Mouse (Mus musculus) megakaryocyte, adult 5-6 weeks (primary cell): ENCODE measurements around the gene Dscaml1. TPM values are rescaled to one million over a fixed set of nuclear protein-coding genes. Genes with fewer than 3 reads are reported as not detected.

Experiments
- ATAC-seq: 2 replicates; pipeline ENCODE4 v1.8.0; 2016; ENCODE audit warnings: mild to moderate bottlenecking, inconsistent platforms; ENCODE audit not compliant: poor library complexity, severe bottlenecking
- total RNA-seq, 2 experiments: library from RNA; stranded (forward) in 1 of 2; stranded (reverse) in 1 of 2; fragments of 153-499, 151-499 nt in 1 of 2; fragments of 221-1000, 200-1000 nt in 1 of 2; gene quantifications; 2 replicates each; pipeline versions ENCODE4 v1.2.3 to v1.2.4; 2015 to 2017

The Dscaml1 gene
- total RNA-seq, 2 experiments from 2014 or later = not detected

GRCm38 (mm10) chr9:45664871-45665394 is 238.5 kb downstream of the Dscaml1 start:
- no peak for ATAC-seq

- no peak for ATAC-seq
Observed at GRCm38 (mm10) chr9:45675931-45676330, 249.5 kb downstream of the Dscaml1 start.

DNA sequence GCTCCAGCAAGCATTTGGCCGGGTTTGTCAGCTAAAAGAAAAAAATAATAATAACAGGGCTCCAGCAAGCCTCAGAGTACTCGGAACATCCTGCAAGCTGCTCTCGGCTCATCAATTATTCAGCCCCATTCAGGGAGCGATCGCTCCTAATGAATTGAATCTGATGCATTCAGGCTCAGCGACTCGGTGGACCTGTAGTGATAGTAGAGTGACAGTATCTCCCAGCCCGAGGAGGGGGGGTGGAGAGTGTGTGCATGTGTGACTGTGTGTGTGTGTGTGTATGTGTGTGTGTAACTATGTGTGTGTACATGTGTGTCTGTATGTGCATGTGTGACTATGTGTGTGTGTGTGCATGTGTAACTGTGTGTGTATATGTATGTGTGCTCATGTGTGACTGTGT is 250.2 kb downstream of the Dscaml1 start:
- ATAC-seq = no peak

DNA sequence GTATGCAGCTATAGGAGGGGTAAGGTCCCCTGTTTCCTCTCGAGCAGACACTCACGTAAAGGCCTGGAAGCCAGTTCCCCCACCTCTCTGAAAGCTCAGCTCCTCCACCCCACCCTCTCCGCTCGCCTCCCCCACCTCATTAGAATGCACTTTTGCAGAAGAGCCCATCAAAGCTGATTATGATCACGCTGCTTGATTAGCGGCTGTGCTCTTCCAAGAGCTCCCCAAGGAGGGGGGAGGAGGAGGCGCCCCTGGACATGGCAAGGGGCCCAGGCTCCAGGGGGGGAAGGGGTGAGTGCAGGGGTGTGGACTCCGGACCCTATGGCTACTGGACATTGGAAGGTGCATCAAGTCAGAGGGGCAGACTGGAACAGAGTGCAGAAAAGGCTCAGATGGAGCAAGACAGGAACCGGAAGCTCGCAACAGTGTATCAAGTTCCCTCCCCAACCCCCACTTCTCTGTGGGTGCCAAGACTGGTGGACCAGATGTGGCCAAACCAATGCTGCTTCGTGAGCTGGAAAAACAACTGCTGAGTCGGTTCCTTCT is 250.9 kb downstream of the Dscaml1 start:
- ATAC-seq = peak; percentile 95

DNA sequence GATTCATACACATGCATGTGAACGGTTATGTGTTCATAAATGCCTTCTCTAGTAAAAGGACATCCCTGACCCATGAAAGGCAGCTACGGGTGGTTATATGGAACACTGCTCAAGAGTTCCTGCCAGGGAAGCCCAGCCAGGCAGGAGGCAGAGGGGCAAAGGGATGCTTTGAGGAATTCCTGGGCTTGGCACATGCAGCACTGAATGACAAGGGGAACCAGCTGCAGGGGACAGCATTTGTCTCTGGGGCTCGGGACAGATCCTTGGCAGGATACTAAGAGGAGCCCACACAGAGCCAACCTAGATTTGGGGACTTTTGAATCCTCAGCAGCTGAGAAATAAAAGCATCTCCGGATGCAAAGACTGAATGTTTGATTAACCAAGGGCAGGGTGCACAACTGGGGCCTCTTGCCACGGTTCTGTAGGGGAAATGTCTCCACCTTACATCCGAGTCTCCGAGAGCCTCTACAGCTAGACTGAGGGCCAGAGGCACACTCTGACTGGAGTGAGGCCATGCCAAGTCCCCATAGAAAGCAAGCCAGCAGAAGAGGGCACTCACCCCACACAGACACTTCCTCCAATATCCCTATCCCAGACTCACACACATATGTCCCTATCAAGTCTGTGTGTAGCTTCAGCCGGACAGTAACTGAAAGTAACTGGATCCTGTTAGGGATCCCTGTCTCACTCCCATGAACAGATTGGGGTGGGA is 251.7 kb downstream of the Dscaml1 start:
- ATAC-seq = no peak

- no peak for ATAC-seq
Observed at GRCm38 (mm10) chr9:45678664-45679026, 252.2 kb downstream of the Dscaml1 start.

DNA sequence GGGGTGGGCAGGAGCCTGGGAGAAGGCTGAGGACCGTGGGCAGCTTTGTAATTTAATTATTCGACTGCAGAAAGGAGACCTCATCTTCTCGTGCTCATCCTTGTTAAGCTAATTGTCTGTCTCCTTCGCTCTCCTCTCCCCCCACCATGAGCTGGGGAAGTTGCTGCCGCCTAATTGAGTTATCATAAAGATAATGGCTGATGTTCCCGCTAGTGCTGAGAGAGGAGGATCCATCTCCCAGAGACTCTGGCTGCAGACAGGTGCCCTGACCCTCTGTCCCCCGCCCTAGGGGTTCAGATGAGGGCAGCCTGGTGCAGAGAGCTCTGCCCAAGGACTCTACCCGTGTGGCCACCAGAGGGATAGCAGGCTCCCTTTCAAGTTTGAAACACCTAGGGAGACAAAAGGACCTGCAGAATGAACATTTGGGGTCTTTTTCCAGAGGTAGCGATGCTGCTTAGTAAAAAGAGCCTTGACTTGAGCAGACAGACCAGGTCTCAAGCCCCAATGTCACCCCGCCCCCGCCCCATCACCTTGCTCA is 256.1 kb downstream of the Dscaml1 start:
- no peak for ATAC-seq

DNA sequence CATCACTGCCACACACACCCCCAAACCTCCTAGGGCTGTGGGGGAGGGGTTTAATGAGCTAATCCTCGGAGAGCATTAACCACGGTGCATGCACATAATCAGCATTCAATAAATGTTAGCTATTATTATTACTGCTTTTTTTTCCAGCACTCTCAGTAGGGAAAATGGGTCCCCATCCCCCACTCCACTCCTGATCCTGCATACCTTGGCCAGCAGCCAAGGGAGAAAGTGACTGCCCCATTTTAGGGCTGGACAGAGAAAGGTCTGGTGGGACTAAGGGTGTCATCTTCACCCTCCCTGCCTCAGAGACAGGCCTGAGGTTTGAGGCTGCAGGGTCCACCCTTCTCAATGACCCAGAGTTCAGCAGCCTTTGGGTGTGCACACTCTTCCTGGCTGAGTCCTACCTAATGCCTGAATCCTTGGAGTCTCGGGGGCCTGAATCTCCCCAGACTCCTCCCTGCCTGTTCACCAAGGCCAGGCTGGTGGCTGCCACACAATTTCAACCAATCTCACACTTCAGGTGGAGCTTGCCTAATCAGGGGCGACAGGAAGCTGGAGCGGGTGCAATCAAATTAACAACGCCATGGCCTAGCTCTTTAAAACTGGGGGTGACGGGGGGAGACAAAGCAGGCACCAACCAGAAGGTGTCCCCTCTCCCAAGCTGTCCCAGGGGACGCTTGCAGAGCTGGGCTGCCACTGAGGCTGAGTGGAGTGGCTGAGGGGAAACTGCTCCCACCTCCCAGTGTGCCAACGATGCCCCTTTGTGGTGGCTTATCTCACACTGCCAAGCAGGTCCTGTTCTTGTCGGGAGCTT is 267.2 kb downstream of the Dscaml1 start:
- peak; percentile 20; the same call in 1 of the 2 replicates for ATAC-seq

GRCm38 (mm10) chr9:45694256-45694655 is 267.8 kb downstream of the Dscaml1 start:
- ATAC-seq = peak; percentile 43; the same call in 1 of the 2 replicates

GRCm38 (mm10) chr9:45699171-45699570 is 272.7 kb downstream of the Dscaml1 start:
- no peak for ATAC-seq

DNA sequence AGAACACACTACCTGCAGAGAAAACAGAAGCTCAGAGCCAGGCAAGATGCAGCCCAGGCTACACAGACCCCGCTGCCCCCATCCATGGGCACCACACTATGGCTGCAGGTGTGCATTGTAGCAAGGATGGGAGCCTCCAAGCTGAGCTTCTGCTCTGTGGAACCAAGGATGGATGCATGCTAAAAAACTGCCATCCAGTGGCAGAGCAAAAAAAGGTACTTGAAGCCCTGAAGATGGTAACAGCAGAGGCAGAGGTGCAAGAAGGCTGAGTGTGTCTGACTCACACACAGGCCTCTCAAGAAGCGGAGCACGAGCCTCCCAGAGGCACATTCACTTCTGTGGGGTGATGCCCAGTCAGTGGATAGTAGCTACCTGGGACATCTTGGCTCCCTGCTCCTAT is 276.8 kb downstream of the Dscaml1 start:
- ATAC-seq = no peak

- ATAC-seq = peak; percentile 47; the same call in 1 of the 2 replicates
Observed at GRCm38 (mm10) chr9:45704441-45704840, 278.0 kb downstream of the Dscaml1 start.

DNA sequence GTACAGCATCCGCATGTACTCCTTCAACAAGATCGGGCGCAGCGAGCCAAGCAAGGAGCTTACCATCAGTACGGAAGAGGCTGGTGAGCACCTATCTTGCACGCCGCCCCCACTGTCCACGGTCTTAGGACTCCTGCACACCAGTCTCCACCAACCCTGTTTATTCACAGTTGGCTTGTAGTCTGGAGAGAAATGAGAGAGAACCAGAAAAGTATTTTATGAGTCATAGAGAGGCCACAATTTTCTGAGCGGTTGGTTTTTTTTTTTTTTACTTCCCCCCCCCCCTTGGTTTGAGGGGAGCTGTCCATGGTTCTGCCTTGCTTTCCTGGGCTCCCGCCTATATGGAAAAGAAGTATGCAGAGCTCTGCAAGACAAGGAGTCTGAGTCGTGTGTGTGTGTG is 283.9 kb downstream of the Dscaml1 start:
- ATAC-seq = no peak

DNA sequence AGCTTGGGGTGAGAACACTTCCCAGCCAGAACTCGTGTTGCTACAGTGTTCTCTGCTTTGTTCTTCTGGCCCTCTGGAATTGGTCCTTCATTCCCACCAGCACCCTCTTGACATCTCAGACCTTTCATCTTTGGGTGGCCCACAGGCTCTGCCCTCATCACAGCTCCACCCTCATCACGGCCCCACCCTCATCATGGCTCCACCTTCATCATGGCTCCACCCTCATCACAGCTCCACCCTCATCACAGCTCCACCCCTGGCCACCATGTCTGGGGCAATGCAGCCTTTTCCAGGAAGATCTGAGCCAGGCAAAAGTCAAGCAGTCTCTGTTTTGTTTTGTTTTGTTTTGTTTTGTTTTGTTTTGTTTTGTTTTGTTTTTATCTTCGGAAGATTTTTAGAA is 289.0 kb downstream of the Dscaml1 start:
- ATAC-seq = no peak

GRCm38 (mm10) chr9:45719997-45720396 is 293.6 kb downstream of the Dscaml1 start:
- ATAC-seq = no peak

GRCm38 (mm10) chr9:45731851-45732250 is 305.4 kb downstream of the Dscaml1 start:
- ATAC-seq = no peak

GRCm38 (mm10) chr9:45733246-45733645 is 306.8 kb downstream of the Dscaml1 start:
- no peak for ATAC-seq

DNA sequence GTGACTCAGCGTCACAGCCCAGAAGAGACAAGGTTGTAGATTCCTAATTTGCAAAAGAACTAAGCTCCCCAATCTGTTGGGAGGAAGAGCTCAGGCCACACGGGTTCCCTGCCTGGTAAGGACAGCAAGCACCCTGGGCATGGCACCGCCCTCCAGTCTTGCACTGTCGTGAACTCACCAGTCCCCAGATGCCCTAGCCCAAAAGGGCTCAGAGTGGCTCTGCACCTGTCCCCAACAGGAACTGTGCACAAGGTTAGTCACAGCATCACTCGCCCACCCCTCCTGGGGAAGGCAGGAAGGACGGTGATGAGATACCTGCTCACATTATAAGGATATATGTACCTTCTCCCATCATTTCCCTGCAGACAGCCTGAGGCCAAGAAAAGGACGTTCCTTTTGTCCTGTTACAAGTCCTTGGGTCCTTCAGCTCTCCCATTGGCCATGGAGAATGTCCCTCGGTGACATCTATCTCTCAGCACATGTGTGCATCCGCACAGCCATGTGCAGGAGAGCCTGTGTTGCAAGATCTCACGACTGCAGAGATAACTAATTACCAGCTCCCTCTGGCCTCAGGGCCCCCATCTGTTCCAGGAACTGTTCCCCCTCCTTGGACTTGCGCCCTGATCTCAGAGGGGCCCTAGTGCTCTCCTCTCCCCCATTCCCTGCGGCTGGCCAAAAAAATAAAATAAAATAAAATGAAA is 312.7 kb downstream of the Dscaml1 start:
- no peak for ATAC-seq

GRCm38 (mm10) chr9:45739702-45740583 is 313.5 kb downstream of the Dscaml1 start:
- no peak for ATAC-seq

DNA sequence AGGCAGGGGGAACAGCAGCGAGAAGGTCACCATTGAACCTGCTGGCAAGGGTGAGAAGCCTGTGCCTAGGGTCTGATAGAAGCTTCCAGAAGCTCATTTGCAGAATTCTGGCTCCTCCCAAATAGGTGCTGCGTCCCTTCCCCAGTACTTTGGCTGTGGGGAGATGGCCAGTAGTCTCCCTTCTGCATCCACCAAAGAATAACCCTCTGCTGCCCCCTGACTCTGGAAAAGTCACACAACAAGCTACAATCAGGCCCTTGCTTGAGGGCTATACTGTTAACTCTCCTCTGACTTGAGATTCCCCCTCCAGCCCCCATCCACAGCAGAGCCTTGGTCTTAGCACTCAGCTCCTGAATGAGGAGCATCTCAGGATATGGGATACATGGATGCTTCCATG is 314.2 kb downstream of the Dscaml1 start:
- no peak for ATAC-seq
